Mouse (Mus musculus) bone marrow, adult 2 months (tissue): ENCODE measurements around the gene Gm10491.

ENCODE experiments used
- CTCF ChIP-seq: fragments of 200-500 bp; IDR thresholded peaks from 2 replicates; pipeline ENCODE4 v1.5.1; 2011; ENCODE audit warnings: low read length, control low read depth; ENCODE audit not compliant: control insufficient read depth, insufficient read depth
- POLR2A ChIP-seq: fragments of 200-500 bp; IDR thresholded peaks from 2 replicates; pipeline ENCODE4 v1.6.1; 2011; ENCODE audit warnings: low read depth, mild to moderate bottlenecking, control low read depth, low read length, borderline replicate concordance; ENCODE audit not compliant: control insufficient read depth

DNA sequence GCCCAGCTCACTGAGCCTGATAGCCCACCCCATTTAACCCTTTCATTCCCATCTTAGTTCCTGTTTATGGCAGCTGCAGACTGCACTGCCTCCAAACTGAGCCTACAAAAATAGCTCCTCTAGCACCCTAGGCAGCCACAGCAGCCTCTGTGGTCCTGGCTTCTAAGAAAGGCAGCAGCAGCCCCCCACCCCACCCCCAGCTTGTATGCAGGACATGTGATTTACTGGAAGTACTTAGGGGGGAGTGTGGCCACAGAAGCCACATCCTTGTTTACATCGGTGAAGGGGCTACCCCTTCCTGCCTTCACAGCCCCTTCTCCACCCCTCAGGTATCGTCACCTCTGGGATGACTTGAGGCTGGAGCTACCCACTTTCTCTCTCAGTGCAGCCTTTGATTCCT, 42.3 kb downstream of the Gm10491 start:
- TF ChIP-seq POLR2A (no peak), CTCF (no peak)
